Mouse (Mus musculus): ENCODE results near the gene Rprm. TPM values are rescaled to one million over a fixed set of nuclear protein-coding genes. Genes with fewer than 3 reads are reported as not detected.

Gene Rprm
- polyA plus RNA-seq, 1 experiment from 2014 or later, result 3.8 TPM

- Histone ChIP-seq H3K9me3 (ENCODE audit: control insufficient read depth) (no peaks in the 10 kb centered on the region), H3K4me1 (replicated peaks; ENCODE audit: control insufficient read depth, insufficient read depth, low read length) (no peaks in the 10 kb centered on the region), H3K27ac (ENCODE audit: low read depth, low read length) (no peak overlapping the region), H3K9ac (ENCODE audit: low read depth, low read length) (no peak overlapping the region), H3K4me3 (ENCODE audit: low read depth, low read length) (no peak overlapping the region), H3K27me3 (replicated peaks; ENCODE audit: control insufficient read depth, insufficient read depth, low read length) (no peaks in the 10 kb centered on the region), H3K36me3 (ENCODE audit: control insufficient read depth, insufficient read depth) (no peaks in the 10 kb centered on the region), H3K4me2 (replicated peaks; ENCODE audit: low read depth) (no peak overlapping the region)
- 17% methylated on average over 1 of the region's 1 CpGs for WGBS
- TF ChIP-seq CTCF (IDR thresholded peaks at IDR 0.05; ENCODE audit: low read depth), result no peak
- ATAC-seq, result no peak
Observed at GRCm38 (mm10) chr2:54062421-54062820, 22.9 kb downstream of the Rprm start.

DNA sequence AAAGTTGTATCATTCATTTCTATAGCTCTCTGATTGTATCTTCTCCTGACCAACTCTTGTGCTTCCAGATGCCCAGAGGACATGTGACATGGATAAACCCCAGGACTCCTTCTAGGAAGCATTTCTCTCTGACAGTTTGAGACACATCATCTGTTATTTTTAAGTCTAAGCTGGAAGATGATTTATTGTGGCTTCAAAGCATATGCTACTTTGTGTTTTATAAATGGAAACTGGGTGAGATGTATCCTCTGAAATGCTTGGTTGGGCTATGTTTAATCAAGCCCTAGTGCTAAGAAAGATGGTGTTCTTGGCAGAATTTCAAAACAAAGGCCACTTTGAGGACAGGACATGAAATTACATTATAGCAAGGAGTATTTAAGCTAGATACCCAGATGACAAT is 24.3 kb downstream of the Rprm start:
- Histone ChIP-seq H3K27ac (ENCODE audit: low read depth, low read length) (no peak overlapping the region), H3K4me2 (replicated peaks; ENCODE audit: low read depth) (no peak overlapping the region), H3K4me1 (replicated peaks; ENCODE audit: control insufficient read depth, insufficient read depth, low read length) (no peaks in the 10 kb centered on the region), H3K4me3 (ENCODE audit: low read depth, low read length) (no peak overlapping the region), H3K36me3 (ENCODE audit: control insufficient read depth, insufficient read depth) (no peaks in the 10 kb centered on the region), H3K9me3 (ENCODE audit: control insufficient read depth) (no peaks in the 10 kb centered on the region), H3K9ac (ENCODE audit: low read depth, low read length) (no peak overlapping the region), H3K27me3 (replicated peaks; ENCODE audit: control insufficient read depth, insufficient read depth, low read length) (no peaks in the 10 kb centered on the region)
- no peak for TF ChIP-seq CTCF (IDR thresholded peaks at IDR 0.05; ENCODE audit: low read depth)
- ATAC-seq, result no peak

Data from intestine, postnatal 0 days (tissue).